Mouse (Mus musculus) heart, postnatal 0 days (tissue): ENCODE data around the gene Atp6v1g2.

ENCODE experiments used
- CTCF ChIP-seq: IDR thresholded peaks from 2 replicates; pipeline ENCODE4 v1.5.1; 2016; ENCODE audit warnings: antibody characterized with exemption, control low read depth, low read depth
- EP300 ChIP-seq: IDR thresholded peaks from 2 replicates; pipeline ENCODE4 v1.6.1; 2016; ENCODE audit warnings: antibody characterized with exemption, low read depth

DNA sequence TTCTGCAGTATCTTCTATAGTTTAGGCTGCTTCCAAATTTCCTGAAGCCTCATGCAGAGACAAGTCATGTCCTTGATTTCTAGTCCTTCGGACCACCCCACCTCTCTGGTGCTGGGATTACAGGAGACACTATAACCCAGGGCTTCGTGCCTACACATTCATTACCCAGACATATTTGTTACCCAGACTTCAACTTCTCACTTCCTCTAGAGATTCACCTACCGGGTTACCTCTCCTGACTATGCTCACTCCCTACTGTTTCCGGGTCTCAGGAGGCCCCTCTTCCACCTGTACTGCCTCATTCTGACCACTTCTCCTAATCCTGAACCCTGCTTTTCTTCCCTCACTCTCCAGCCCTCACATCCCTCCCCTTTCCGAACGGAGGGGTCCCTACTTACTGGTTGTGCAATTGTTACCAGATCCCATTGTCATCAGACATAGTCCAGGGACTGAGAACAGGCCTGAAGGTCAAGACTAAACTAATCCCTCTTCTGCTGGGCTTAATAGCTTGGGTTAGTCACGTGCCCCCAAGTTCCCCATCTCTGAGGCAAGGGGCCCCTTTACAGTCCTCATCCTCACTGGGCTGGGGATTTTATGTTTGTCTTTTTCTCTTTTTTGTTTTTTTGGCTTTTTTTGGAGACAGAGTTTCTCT lies 45.4 kb upstream of the Atp6v1g2 start, which contains the start of gene Lst1:
- TF ChIP-seq CTCF, result no peak
- TF ChIP-seq EP300, result no peak
